Mouse (Mus musculus) stomach, embryonic 14.5 days (tissue): ENCODE data around the gene Adra1b. TPM values are rescaled to one million over a fixed set of nuclear protein-coding genes. Genes with fewer than 3 reads are reported as not detected.

Experiments used
- ATAC-seq: fragments of 200-750 bp; cut with Nextera tagmentation; 2 replicates; pipeline ENCODE4 v1.8.0; 2017; ENCODE audit warnings: low read depth, moderate TSS enrichment; ENCODE audit not compliant: insufficient number of reproducible peaks, insufficient read depth, low FRiP score
- H3K27ac ChIP-seq: fragments of 300-500 bp; sonication (generic); 2 replicates; pipeline ENCODE4 v1.5.1; 2014; ENCODE audit warnings: mild to moderate bottlenecking, low read length, moderate library complexity, mixed read lengths
- H3K27me3 ChIP-seq: fragments of 300-500 bp; sonication (generic); 2 replicates; pipeline ENCODE4 v1.6.1; 2014; ENCODE audit warnings: low read length, control low read depth, mixed read lengths; ENCODE audit not compliant: control insufficient read depth, insufficient read depth
- H3K36me3 ChIP-seq: fragments of 300-500 bp; sonication (generic); 2 replicates; pipeline ENCODE4 v1.6.1; 2014; ENCODE audit warnings: mild to moderate bottlenecking, control low read depth, low read length, moderate library complexity, mixed read lengths; ENCODE audit not compliant: control insufficient read depth, insufficient read depth
- H3K4me1 ChIP-seq: fragments of 300-500 bp; sonication (generic); 2 replicates; pipeline ENCODE4 v1.6.1; 2014; ENCODE audit warnings: low read length, control low read depth, mixed read lengths; ENCODE audit not compliant: control insufficient read depth, insufficient read depth
- H3K4me2 ChIP-seq: fragments of 300-500 bp; sonication (generic); replicated peaks from 2 replicates; pipeline ENCODE4 v1.6.1; 2014; ENCODE audit warnings: low read depth, low read length, control low read depth
- H3K4me3 ChIP-seq: fragments of 300-500 bp; sonication (generic); 2 replicates; pipeline ENCODE4 v1.5.1; 2014; ENCODE audit warnings: low read depth, low read length, control low read depth
- H3K9ac ChIP-seq: fragments of 300-500 bp; sonication (generic); replicated peaks from 2 replicates; pipeline ENCODE4 v1.6.1; 2014; ENCODE audit warnings: low read depth, mild to moderate bottlenecking, control low read depth, low read length, moderate library complexity, mixed read lengths
- H3K9me3 ChIP-seq: fragments of 300-500 bp; sonication (generic); 2 replicates; pipeline ENCODE4 v1.6.1; 2016; ENCODE audit warnings: low read depth, low read length, control low read depth; ENCODE audit not compliant: control insufficient read depth
- WGBS: fragments of 180-500 bp; shearing (Covaris S2); extraction: QIAGEN DNeasy Blood & Tissue Kit; methylation state at CpG from one replicate; pipeline ENCODE4 v1.1.7; 2014; 5-methylcytosine and 5-hydroxymethylcytosine counted together
- polyA plus RNA-seq: library from polyadenylated mRNA; unstranded; fragments of >200 nt; fragmentation: Nextera tagmentation; extraction: Ambion mirVana; gene quantifications from 2 replicates; pipeline ENCODE4 v1.2.1, GENCODE M21; 2014

The Adra1b gene
- polyA plus RNA-seq, 1 experiment from 2014 or later: 0.26 TPM

DNA sequence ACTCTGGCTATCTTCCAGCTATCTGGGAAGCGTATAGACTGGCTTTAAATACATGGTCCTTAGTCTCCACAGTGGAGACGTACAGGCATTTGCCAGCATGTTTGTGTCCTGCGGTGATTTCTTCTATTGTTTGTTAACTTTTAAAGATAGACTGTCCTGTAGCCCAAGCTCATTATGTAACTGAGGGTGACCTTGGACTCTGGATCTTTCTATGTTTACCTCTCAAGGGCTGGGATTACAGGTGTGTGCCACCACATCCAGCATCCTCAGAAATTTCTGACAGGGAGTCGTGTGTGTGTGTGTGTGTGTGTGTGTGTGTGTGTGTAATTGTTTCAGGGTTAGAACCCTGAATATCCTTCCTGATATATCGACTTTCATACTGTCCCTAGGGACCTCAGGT lies 117.9 kb downstream of the Adra1b start:
- Histone ChIP-seq H3K4me3 (no peak overlapping the region), H3K9ac (no peak overlapping the region), H3K4me1 (no peaks in the 10 kb centered on the region), H3K27me3 (no peaks in the 10 kb centered on the region), H3K9me3 (no peaks in the 10 kb centered on the region), H3K27ac (no peak overlapping the region), H3K4me2 (no peak overlapping the region), H3K36me3 (no peaks in the 10 kb centered on the region)
- ATAC-seq: no peak
- WGBS: 73% methylated on average over 5 of the region's 5 CpGs

DNA sequence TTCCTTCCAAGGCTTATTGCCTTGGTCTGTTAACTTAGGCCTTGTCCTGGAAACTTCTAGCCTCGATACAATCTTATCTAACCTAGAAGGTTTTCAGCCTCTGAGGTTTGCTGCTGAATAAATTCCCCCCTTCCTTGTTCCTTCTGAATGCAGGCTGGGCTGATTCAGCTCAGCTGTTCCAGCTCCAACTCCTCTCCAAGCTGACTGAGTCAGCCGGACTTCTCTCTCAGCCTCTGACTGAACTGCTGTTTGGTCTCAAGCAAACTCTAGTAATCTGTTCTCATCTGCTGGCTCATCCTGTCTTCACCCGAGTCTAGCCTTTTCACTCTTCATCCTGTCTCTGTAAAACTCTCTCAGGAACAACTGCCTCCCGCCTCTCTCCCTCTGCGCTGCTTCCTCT lies 121.5 kb downstream of the Adra1b start:
- H3K27ac ChIP-seq: no peak overlapping the region
- no peak for ATAC-seq
- H3K4me3 ChIP-seq: no peak overlapping the region
- H3K4me1 ChIP-seq: no peaks in the 10 kb centered on the region; the same call in 1 of the 2 replicates
- H3K9me3 ChIP-seq: no peaks in the 10 kb centered on the region
- H3K27me3 ChIP-seq: no peaks in the 10 kb centered on the region
- H3K36me3 ChIP-seq: no peaks in the 10 kb centered on the region
- H3K9ac ChIP-seq: no peak overlapping the region
- H3K4me2 ChIP-seq: no peak overlapping the region
- 61% methylated on average over 5 of the region's 5 CpGs for WGBS

DNA sequence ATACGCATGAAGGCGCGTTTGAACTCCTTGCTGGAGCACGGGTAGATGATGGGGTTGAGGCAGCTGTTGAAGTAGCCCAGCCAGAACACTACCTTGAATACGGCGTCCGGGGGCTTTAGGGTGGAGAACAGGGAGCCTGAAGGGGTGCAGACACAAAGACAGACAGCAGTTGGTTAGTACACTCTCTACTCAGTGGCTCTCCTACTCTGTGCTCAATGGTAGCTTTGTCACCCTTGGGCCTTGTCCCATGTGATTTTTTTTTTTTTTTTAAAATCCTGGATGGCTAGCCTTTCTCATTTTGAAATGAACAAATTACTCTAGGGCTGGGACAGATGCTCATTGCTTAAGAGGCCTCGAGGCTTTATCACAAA lies 124.7 kb downstream of the Adra1b start:
- 15% methylated on average over 8 of the region's 8 CpGs for WGBS
- Histone ChIP-seq H3K4me1 (no peaks in the 10 kb centered on the region; the same call in 1 of the 2 replicates), H3K36me3 (no peaks in the 10 kb centered on the region), H3K9me3 (no peaks in the 10 kb centered on the region), H3K9ac (no peak overlapping the region), H3K4me2 (peak overlapping the region; percentile 52), H3K27me3 (no peaks in the 10 kb centered on the region), H3K4me3 (peak overlapping the region; percentile 35), H3K27ac (no peak overlapping the region)
- ATAC-seq: no peak

DNA sequence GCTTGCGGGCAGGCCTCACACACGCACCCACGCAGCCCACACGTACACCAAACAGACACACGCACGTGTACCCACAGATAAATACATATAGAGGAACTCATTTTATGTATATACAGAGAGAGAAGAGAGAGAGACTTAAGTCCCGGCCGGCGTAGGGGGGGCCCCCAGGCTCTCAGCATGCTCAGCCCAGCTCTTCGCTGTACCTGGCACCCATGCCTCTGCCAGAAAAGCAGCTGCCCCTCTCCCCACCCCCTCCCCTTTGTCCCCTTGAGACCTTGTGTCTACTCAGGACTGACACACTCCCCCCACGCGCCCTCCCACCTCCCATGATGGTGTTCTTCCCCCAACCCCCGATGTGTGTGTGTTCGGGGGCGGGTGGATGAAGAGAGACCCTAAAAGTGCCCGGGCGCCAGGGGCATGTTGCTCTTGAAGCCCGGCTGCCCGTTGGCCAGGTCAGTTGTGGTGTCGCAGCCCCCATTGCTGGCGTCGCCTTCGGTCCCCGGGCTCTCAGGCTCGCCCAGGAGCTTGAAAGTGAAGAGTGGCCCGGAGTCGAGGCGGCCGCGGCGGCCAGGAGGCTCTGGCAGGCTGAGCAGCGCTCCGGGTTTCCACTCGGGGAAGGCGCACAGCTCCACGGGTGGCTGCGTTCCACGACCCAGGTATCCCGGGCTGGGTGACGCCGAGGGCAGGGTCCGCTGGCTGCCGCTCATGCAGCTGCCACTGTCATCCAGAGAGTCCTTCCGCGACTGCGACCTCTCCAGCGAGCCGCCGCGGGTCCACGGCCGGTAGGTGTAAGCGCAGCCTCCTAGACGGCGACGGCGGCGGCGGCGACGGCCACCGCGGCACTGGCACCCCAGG lies 125.3 kb downstream of the Adra1b start:
- Histone ChIP-seq H3K9me3 (no peaks in the 10 kb centered on the region), H3K27me3 (no peaks in the 10 kb centered on the region), H3K4me3 (peak overlapping the region; percentile 35), H3K36me3 (no peaks in the 10 kb centered on the region), H3K9ac (no peak overlapping the region), H3K4me1 (no peaks in the 10 kb centered on the region; the same call in 1 of the 2 replicates), H3K27ac (no peak overlapping the region), H3K4me2 (peak overlapping the region; percentile 52)
- 0 out of 2 replicates have a peak, but pooled peaks have one; percentile 33 for ATAC-seq
- 14% methylated on average over 63 of the region's 63 CpGs for WGBS

DNA sequence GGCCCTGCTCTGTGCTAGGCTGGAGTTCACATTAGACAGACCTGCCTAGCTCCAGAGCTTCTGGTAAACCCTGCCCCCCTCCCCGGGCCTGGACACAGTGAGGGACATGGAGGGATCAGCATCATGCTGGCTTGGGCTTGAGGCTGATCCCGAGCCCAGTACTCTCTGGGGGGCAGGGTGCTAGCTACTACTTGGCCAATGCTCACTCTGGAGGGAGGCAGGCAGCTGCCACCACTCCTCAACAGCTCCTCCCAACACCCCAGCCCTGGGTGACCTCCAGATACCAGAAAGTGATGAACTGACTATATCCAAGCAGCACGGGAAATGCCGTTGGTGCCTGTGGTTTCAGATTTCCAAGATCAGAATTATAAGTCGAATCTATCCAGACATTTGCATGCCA lies 127.3 kb downstream of the Adra1b start:
- Histone ChIP-seq H3K9ac (no peak overlapping the region), H3K4me2 (no peak overlapping the region), H3K27ac (no peak overlapping the region), H3K4me1 (no peaks in the 10 kb centered on the region; the same call in 1 of the 2 replicates), H3K27me3 (no peaks in the 10 kb centered on the region), H3K4me3 (no peak overlapping the region), H3K9me3 (no peaks in the 10 kb centered on the region), H3K36me3 (no peaks in the 10 kb centered on the region)
- no peak; the same call in 1 of the 2 replicates for ATAC-seq
- 22% methylated on average over 5 of the region's 5 CpGs for WGBS

DNA sequence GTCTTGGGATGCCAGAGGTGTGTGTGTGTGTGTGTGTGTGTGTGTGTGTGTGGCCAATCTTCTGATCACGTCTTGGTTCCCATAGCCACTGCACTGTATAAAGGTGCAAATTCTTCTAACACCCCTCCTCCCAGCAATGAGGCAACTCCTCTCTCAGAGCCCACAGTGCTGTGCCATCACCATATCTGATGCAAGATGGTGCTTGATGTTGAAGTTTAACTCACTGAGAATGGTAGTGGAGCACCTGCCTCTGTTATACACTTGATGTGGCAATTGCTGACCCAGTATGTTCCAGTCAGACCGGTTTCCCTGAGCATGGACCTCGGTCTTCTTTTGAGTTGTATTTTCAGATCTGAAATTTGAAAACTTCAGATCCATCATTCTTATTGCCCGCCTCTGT lies 130.9 kb downstream of the Adra1b start:
- no peak overlapping the region for H3K4me2 ChIP-seq
- no peaks in the 10 kb centered on the region for H3K9me3 ChIP-seq
- no peak for ATAC-seq
- no peaks in the 10 kb centered on the region for H3K27me3 ChIP-seq
- H3K4me3 ChIP-seq: no peak overlapping the region
- 76% methylated on average over 4 of the region's 4 CpGs for WGBS
- no peaks in the 10 kb centered on the region for H3K4me1 ChIP-seq
- no peak overlapping the region for H3K9ac ChIP-seq
- H3K27ac ChIP-seq: no peak overlapping the region
- no peaks in the 10 kb centered on the region for H3K36me3 ChIP-seq

DNA sequence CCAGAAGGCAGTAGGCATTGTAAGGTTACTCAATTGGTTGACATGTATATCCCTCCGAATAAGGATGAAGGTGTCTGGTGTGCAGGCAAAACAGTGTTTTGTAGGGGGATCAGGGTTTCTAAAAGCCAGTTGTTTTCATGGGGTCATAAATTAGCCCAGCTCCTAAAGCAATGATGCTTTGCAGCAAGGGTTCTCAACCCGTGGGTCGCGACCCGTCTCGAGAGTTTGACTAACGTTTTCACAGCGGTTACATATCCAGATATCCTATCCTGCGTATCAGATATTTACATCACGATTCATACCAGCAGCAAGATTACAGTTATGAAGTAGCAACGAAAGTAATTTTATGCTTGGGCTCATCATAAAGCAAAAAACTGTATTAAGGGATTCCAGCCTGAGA lies 133.3 kb downstream of the Adra1b start:
- Histone ChIP-seq H3K4me2 (peak overlapping the region; percentile 63; the same call in 1 of the 2 replicates), H3K9me3 (no peaks in the 10 kb centered on the region), H3K36me3 (no peaks in the 10 kb centered on the region), H3K9ac (no peak overlapping the region), H3K4me1 (no peaks in the 10 kb centered on the region), H3K27ac (no peak overlapping the region), H3K4me3 (no peak overlapping the region), H3K27me3 (no peaks in the 10 kb centered on the region)
- WGBS: 65% methylated on average over 11 of the region's 11 CpGs
- ATAC-seq: no peak

DNA sequence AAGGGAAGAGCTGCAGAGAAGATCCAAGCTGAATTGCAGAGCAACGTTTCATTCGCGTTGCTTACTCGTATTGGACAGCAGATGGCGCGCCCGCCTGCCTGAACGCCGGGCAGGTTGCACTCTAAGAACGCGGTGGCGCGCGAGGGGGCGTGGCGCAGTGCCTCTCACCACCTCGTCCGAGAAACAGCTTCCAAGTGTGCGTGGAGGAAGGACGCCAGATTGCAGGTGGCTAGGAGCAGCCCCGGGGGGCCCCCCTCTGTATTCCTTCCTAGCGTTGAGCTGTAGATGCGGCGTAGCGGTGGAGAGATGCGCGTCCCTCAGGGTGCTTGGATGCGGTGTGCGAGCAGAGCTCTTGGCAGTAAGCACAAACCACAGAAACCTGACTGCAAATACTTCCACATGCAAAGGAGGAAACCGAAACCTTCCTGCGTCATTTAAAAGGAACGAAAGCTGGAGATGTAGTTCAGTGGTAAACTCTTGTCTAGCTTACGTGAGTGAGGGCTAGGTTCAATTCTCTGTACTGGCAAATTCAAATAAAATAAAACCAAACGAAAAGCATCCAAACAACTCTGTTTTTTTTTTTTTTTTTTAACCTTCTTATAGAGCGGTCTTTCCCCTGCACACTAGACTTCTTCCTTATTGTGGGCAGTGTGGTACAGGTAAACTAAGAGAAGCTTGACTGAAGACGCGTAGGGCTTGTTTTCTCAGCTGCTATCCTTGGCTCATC lies 133.9 kb downstream of the Adra1b start:
- peak overlapping the region; percentile 63 for H3K4me2 ChIP-seq
- peak overlapping the region; percentile 40 for H3K4me3 ChIP-seq
- peak; percentile 84 for ATAC-seq
- H3K36me3 ChIP-seq: no peaks in the 10 kb centered on the region
- H3K27ac ChIP-seq: no peak overlapping the region
- no peaks in the 10 kb centered on the region for H3K9me3 ChIP-seq
- no peaks in the 10 kb centered on the region for H3K4me1 ChIP-seq
- WGBS: 6% methylated on average over 37 of the region's 37 CpGs
- H3K27me3 ChIP-seq: no peaks in the 10 kb centered on the region
- no peak overlapping the region for H3K9ac ChIP-seq
